Mouse (Mus musculus) regulatory T cell (primary cell): Measurements from ENCODE around the gene Esr2.

Experiments used
- in situ Hi-C: fragments of 300-600 bp; cut with MboI, MseI; formaldehyde crosslinking; loops from one replicate; pipeline ENCODE4 v1.15.1; 2025; ENCODE audit warnings: high pct_unique_total_duplicates

Gene Esr2

GRCm38 (mm10) chr12:76085956-76086905, 90.8 kb downstream of the Esr2 start:
- in situ Hi-C loops = no loop called here

GRCm38 (mm10) chr12:76085066-76085465, 92.0 kb downstream of the Esr2 start:
- in situ Hi-C loops = no loop called here

- in situ Hi-C loops = no loop called here
Observed at GRCm38 (mm10) chr12:76081557-76082211, 95.4 kb downstream of the Esr2 start.

GRCm38 (mm10) chr12:76080876-76081556, 96.0 kb downstream of the Esr2 start:
- in situ Hi-C loops = no loop called here

- in situ Hi-C loops = no loop called here
Observed at GRCm38 (mm10) chr12:76073981-76074380, 103.1 kb downstream of the Esr2 start.

- in situ Hi-C loops = no loop called here
Observed at GRCm38 (mm10) chr12:76073066-76073826, 103.8 kb downstream of the Esr2 start.

GRCm38 (mm10) chr12:76071935-76072849, 104.9 kb downstream of the Esr2 start:
- in situ Hi-C loops = no loop called here
